Mouse (Mus musculus): ENCODE data around the gene Olfr1378.
A peak's percentile ranks its signal among the peaks of the same experiment; 100 is the strongest.

Gene Olfr1378

GRCm38 (mm10) chr11:50966230-50966629, at the start of gene Olfr1378:
Gene Olfr1378 (plus strand): TSS chr11:50966530.
- no peak for DNase-seq (ENCODE audit: low read depth, low spot score)

- DNase-seq (ENCODE audit: low read depth, low spot score): no peak
Observed at GRCm38 (mm10) chr11:50930469-50931014, 35.8 kb upstream of the Olfr1378 start.

- no peak for DNase-seq (ENCODE audit: low read depth, low spot score)
Observed at GRCm38 (mm10) chr11:50931021-50931420, 35.3 kb upstream of the Olfr1378 start.

- peak; percentile 77 for DNase-seq (ENCODE audit: low read depth, low spot score)
Observed at GRCm38 (mm10) chr11:50931451-50931866, 34.9 kb upstream of the Olfr1378 start, which contains the start of gene Zfp354b. Gene Zfp354b (minus strand): TSS chr11:50931633.

- no peak for DNase-seq (ENCODE audit: low read depth, low spot score)
Observed at GRCm38 (mm10) chr11:50932040-50932439, 34.3 kb upstream of the Olfr1378 start.

GRCm38 (mm10) chr11:50938435-50938834, 27.9 kb upstream of the Olfr1378 start:
- no peak for DNase-seq (ENCODE audit: low read depth, low spot score)

- peak; percentile 51 for DNase-seq (ENCODE audit: low read depth, low spot score)
Observed at GRCm38 (mm10) chr11:50939621-50940366, 26.5 kb upstream of the Olfr1378 start.

GRCm38 (mm10) chr11:50942386-50942785, 23.9 kb upstream of the Olfr1378 start:
- no peak for DNase-seq (ENCODE audit: low read depth, low spot score)

- no peak for DNase-seq (ENCODE audit: low read depth, low spot score)
Observed at GRCm38 (mm10) chr11:50943506-50943905, 22.8 kb upstream of the Olfr1378 start, which contains the start of gene 4933414I15Rik. Gene 4933414I15Rik (minus strand): TSS chr11:50943765.

- no peak for DNase-seq (ENCODE audit: low read depth, low spot score)
Observed at GRCm38 (mm10) chr11:50952290-50952689, 14.0 kb upstream of the Olfr1378 start.

- no peak for DNase-seq (ENCODE audit: low read depth, low spot score)
Observed at GRCm38 (mm10) chr11:50953665-50954064, 12.7 kb upstream of the Olfr1378 start, which contains the start of gene Prop1. Gene Prop1 (minus strand): TSS chr11:50953765.

GRCm38 (mm10) chr11:50964886-50965285, 1.4 kb upstream of the Olfr1378 start:
- DNase-seq (ENCODE audit: low read depth, low spot score): no peak

- DNase-seq (ENCODE audit: low read depth, low spot score): no peak
Observed at GRCm38 (mm10) chr11:50977216-50977615, 10.9 kb downstream of the Olfr1378 start.

- no peak for DNase-seq (ENCODE audit: low read depth, low spot score)
Observed at GRCm38 (mm10) chr11:50981667-50982066, 15.3 kb downstream of the Olfr1378 start, which contains the start of gene Olfr1377. Gene Olfr1377 (plus strand): TSS chr11:50981967.

- DNase-seq (ENCODE audit: low read depth, low spot score): no peak
Observed at GRCm38 (mm10) chr11:51003296-51003695, 37.0 kb downstream of the Olfr1378 start, which contains the start of gene Olfr51. Gene Olfr51 (plus strand): TSS chr11:51003596.

- DNase-seq (ENCODE audit: low read depth, low spot score): no peak
Observed at GRCm38 (mm10) chr11:51011821-51012220, 45.5 kb downstream of the Olfr1378 start.

- DNase-seq (ENCODE audit: low read depth, low spot score): no peak
Observed at GRCm38 (mm10) chr11:51013936-51014335, 47.6 kb downstream of the Olfr1378 start, which contains the start of gene Olfr54. Gene Olfr54 (plus strand): TSS chr11:51014236.

- no peak for DNase-seq (ENCODE audit: low read depth, low spot score)
Observed at GRCm38 (mm10) chr11:51016341-51016740, 50.0 kb downstream of the Olfr1378 start.
